Mouse (Mus musculus) intestine, postnatal 0 days (tissue): ENCODE results near the gene Sec62. TPM values are rescaled to one million over a fixed set of nuclear protein-coding genes. Genes with fewer than 3 reads are reported as not detected.
"Not testable (repeated sequence)": the region's sequence is repeated elsewhere in the genome, so short reads cannot be mapped to it uniquely, and the experiment has no call there.

Source experiments
- ATAC-seq: fragments of 200-750 bp; cut with Nextera tagmentation; 2 replicates; pipeline ENCODE4 v1.8.0; 2017; ENCODE audit warnings: mild to moderate bottlenecking, moderate TSS enrichment, moderate library complexity
- H3K27ac ChIP-seq: fragments of 300-500 bp; sonication (generic); 2 replicates; pipeline ENCODE4 v1.5.1; 2014; ENCODE audit warnings: mild to moderate bottlenecking, low read depth, low read length, moderate library complexity
- H3K27me3 ChIP-seq: fragments of 300-500 bp; sonication (generic); replicated peaks from 2 replicates; pipeline ENCODE4 v1.6.1; 2014; ENCODE audit warnings: low read length, mixed read lengths; ENCODE audit not compliant: control insufficient read depth, insufficient read depth
- H3K36me3 ChIP-seq: fragments of 300-500 bp; sonication (generic); 2 replicates; pipeline ENCODE4 v1.6.1; 2014; ENCODE audit warnings: mild to moderate bottlenecking, moderate library complexity; ENCODE audit not compliant: control insufficient read depth, insufficient read depth
- H3K4me1 ChIP-seq: fragments of 300-500 bp; sonication (generic); replicated peaks from 2 replicates; pipeline ENCODE4 v1.6.1; 2014; ENCODE audit warnings: antibody characterized with exemption, low read length, mixed read lengths; ENCODE audit not compliant: control insufficient read depth, insufficient read depth
- H3K4me2 ChIP-seq: fragments of 300-500 bp; sonication (generic); replicated peaks from 2 replicates; pipeline ENCODE4 v1.6.1; 2014; ENCODE audit warnings: low read depth, mild to moderate bottlenecking, moderate library complexity
- H3K4me3 ChIP-seq: fragments of 300-500 bp; sonication (generic); 2 replicates; pipeline ENCODE4 v1.5.1; 2014; ENCODE audit warnings: low read depth, low read length
- H3K9ac ChIP-seq: fragments of 300-500 bp; sonication (generic); 2 replicates; pipeline ENCODE4 v1.6.1; 2014; ENCODE audit warnings: mild to moderate bottlenecking, low read depth, low read length
- H3K9me3 ChIP-seq: fragments of 300-500 bp; sonication (generic); 2 replicates; pipeline ENCODE4 v1.6.1; 2016; ENCODE audit warnings: mixed run types; ENCODE audit not compliant: control insufficient read depth
- CTCF ChIP-seq: sonication (generic); IDR thresholded peaks from 2 replicates; pipeline ENCODE4 v1.5.1; 2016; ENCODE audit warnings: low read depth, mild to moderate bottlenecking, control low read depth, antibody characterized with exemption, moderate library complexity
- WGBS: fragments of 180-500 bp; shearing (Covaris S2); extraction: QIAGEN DNeasy Blood & Tissue Kit; methylation state at CpG from one replicate; pipeline ENCODE4 v1.1.7; 2014; 5-methylcytosine and 5-hydroxymethylcytosine counted together
- polyA plus RNA-seq: library from polyadenylated mRNA; unstranded; fragments of >200 nt; fragmentation: Nextera tagmentation; extraction: Ambion mirVana; gene quantifications from 2 replicates; pipeline ENCODE4 v1.2.1, GENCODE M21; 2015

Gene Sec62
- polyA plus RNA-seq, 1 experiment from 2014 or later: 111 TPM

DNA sequence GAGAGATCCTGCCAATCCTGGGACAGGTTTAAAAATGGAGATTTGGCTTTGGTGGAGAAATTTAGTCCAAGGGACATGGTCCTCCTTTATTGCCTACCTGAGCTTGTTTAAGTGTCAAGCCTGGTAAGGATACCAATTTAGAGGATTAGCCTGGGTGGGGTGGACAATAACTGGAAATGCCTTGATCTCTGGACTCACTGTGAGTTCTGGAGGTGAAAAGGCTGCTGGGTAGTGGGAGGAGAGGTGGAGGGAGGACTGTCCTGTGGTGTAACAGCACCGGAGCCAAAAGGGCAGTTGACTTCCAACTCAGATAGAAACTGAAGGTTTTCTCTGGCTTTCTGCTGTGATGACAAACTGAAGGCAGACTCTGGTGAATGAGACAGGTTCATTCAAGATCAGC is 54.7 kb downstream of the Sec62 start:
- no peaks in the 10 kb centered on the region for H3K36me3 ChIP-seq
- WGBS: 33% methylated on average over 1 of the region's 1 CpGs
- H3K4me2 ChIP-seq: no peak overlapping the region
- ATAC-seq: peak; percentile 78
- no peak overlapping the region for H3K4me3 ChIP-seq
- no peaks in the 10 kb centered on the region for H3K9me3 ChIP-seq
- no peak overlapping the region; the same call in 1 of the 2 replicates for H3K27ac ChIP-seq
- no peaks in the 10 kb centered on the region for H3K4me1 ChIP-seq
- H3K27me3 ChIP-seq: no peaks in the 10 kb centered on the region
- H3K9ac ChIP-seq: no peak overlapping the region
- TF ChIP-seq CTCF: no peak

DNA sequence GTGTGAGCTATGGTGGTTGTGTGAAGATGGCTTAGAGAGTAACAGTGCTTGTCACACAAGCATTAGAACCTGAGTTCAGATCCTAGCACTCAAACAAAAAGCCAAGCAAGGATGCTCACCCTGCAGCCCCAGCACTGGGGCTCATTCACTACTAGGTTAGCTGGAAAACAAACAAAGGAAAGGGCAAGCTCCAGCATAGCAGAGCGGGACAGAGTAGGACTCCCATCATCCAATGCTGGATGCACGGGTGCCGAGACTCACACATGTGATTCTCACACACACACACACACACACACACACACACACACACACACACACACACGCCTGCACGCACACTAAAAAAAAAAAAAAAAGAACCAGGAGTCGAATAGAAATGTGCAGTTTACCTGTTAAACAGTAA is 58.7 kb downstream of the Sec62 start:
- Histone ChIP-seq H3K27ac (no peak overlapping the region), H3K36me3 (no peaks in the 10 kb centered on the region), H3K9me3 (no peaks in the 10 kb centered on the region), H3K4me2 (no peak overlapping the region), H3K4me3 (no peak overlapping the region), H3K4me1 (no peaks in the 10 kb centered on the region; the same call in 1 of the 2 replicates), H3K9ac (no peak overlapping the region), H3K27me3 (no peaks in the 10 kb centered on the region)
- no peak for TF ChIP-seq CTCF
- no peak for ATAC-seq
- WGBS: 59% methylated on average over 6 of the region's 6 CpGs

DNA sequence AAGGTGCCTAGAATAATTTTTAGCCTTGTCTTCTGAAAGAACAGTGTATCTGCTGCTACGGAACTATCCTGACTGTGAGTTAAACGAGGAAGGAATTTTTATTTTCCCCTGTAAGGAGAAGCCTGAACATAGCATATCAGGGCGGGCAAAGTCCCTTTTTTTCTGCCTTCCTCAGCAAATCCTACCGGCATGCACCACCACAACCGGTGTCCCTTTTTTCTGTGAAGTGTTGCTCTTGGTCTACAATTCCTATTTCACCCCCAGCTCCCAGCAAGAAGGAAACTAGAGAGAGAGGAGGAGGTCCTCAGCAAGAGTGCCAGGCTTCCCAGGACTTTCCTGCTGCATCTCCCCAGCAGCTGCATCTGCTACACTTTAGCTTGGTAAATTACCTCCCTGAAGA is 60.9 kb downstream of the Sec62 start:
- Histone ChIP-seq H3K27me3 (no peaks in the 10 kb centered on the region), H3K9ac (no peak overlapping the region), H3K36me3 (no peaks in the 10 kb centered on the region), H3K4me2 (no peak overlapping the region), H3K9me3 (no peaks in the 10 kb centered on the region), H3K27ac (peak overlapping the region; percentile 54), H3K4me3 (no peak overlapping the region), H3K4me1 (no peaks in the 10 kb centered on the region; the same call in 1 of the 2 replicates)
- TF ChIP-seq CTCF: no peak
- 0 out of 2 replicates have a peak, but pooled peaks have one; percentile 31 for ATAC-seq
- WGBS: 36% methylated on average over 5 of the region's 5 CpGs

DNA sequence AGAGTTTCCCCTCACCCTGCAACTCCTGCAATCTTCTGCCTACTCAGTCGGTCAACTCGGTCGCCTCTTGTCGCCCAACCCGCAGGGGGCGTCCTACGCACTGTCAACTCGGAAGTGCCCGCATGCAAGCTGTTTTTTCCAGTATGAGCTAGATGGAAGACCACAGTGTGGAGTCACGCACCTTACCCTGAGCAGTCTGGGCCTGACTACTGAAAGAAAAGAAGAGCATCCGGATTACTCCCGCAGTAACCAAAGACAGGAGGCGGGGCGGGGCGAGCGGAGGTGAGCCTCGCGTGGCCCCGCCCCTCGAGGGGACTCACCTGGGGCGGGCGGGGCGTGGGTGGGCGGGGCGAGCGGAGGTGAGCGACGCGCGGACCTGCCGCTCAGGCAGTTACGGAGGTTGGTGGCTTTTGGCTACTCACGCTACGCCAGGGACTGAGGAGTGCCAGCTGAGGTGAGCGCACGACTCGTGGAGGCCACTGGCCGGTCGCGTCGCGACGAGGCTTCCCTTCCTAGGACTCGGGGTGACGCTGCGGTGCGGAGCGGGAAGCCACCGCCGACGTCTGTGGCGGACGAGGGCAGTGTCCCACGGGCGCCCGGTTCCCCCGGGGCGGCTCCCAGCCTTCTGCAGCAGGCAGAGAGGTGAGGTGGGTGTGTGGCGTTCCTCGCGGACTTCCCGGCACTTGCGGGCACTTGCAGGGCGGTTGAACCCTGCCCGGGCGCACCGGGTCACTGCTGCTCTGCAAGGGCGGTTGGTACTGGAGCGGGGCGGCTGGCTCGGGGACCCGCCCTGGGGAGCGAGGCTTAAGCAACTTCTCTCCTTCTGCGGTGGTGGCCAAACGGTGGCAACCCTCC is 63.2 kb downstream of the Sec62 start, which contains the start of gene Gpr160:
TSS of gene Gpr160 (plus strand) at position 347 of the 855 bp plus-strand sequence.
- H3K9ac ChIP-seq: peak within 1 kb of the TSS; percentile 78
- peak within 1 kb of the TSS; percentile 93 for H3K27ac ChIP-seq
- peak within 1 kb of the TSS; percentile 93 for H3K4me2 ChIP-seq
- peak; percentile 78 for TF ChIP-seq CTCF
- H3K27me3 ChIP-seq: no peaks in the 10 kb centered on the region
- H3K36me3 ChIP-seq: no peaks in the 10 kb centered on the region
- H3K4me1 ChIP-seq: no peaks in the 10 kb centered on the region; the same call in 1 of the 2 replicates
- ATAC-seq: peak; percentile 95
- under 1% methylated on average over 73 of the region's 75 CpGs for WGBS
- H3K9me3 ChIP-seq: no peaks in the 10 kb centered on the region
- peak within 1 kb of the TSS; percentile 65 for H3K4me3 ChIP-seq

DNA sequence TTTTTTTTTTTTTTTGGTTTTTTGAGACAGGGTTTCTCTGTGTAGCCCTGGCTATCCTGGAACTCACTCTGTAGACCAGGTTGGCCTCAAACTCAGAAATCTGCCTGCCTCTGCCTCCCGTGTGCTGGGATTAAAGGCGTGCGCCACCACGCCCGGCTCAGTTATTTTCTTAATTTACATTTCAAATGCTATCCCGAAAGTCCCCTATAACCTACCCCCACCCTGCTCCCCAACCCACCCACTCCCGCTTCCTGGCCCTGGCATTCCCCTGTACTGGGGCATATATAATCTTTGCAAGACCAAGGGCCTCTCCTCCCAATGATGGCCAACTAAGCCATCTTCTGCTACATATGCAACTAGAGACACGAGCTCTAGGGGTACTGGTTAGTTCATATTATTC is 66.9 kb downstream of the Sec62 start:
- ATAC-seq, H3K27ac ChIP-seq, H3K4me1 ChIP-seq, H3K9me3 ChIP-seq, H3K36me3 ChIP-seq, H3K4me2 ChIP-seq, H3K4me3 ChIP-seq, H3K27me3 ChIP-seq, H3K9ac ChIP-seq: not testable (repeated sequence)
- whole genome bisulfite sequencing: 92% methylated on average over 8 of the region's 8 CpGs

DNA sequence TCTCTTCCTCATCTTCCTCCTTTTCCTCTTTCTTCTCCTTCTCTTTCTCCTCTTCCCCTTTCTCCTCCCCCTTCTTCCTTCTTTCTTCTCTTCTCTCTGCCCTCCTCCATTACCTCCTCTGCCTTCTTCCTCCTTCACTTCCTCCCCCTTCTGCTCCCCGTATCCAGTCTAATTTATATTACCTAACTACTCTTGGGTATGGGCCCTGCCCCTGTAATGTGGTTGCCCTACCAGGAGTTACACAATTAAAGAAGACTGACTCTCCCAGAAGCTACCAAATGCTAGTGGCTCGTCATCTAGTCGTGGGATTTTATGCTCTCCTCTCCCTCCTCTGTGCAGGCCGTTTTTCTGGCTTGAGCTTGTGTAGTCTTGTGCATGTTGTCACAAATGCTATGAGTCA is 68.0 kb downstream of the Sec62 start:
- Histone ChIP-seq H3K27me3 (no peaks in the 10 kb centered on the region), H3K27ac (no peak overlapping the region), H3K4me3 (no peak overlapping the region), H3K4me2 (no peak overlapping the region), H3K9ac (no peak overlapping the region), H3K9me3 (no peaks in the 10 kb centered on the region), H3K36me3 (no peaks in the 10 kb centered on the region), H3K4me1 (no peaks in the 10 kb centered on the region)
- WGBS: 71% methylated on average over 4 of the region's 4 CpGs
- ATAC-seq: no peak
- TF ChIP-seq CTCF: no peak
